Mouse (Mus musculus) E14TG2a.4 (cell line): ENCODE results near the gene Dlec1.

Experiments
- CTCF ChIP-seq: conservative IDR thresholded peaks from 2 replicates; pipeline ENCODE4 v1.5.1; 2014; ENCODE audit warnings: low read length
- NANOG ChIP-seq: IDR thresholded peaks from 2 replicates; pipeline ENCODE4 v1.6.1; 2014; ENCODE audit warnings: borderline replicate concordance, low read length, mixed read lengths
- POU5F1 ChIP-seq: IDR thresholded peaks from 2 replicates; pipeline ENCODE4 v1.6.1; 2014; ENCODE audit warnings: low read length, borderline replicate concordance

DNA sequence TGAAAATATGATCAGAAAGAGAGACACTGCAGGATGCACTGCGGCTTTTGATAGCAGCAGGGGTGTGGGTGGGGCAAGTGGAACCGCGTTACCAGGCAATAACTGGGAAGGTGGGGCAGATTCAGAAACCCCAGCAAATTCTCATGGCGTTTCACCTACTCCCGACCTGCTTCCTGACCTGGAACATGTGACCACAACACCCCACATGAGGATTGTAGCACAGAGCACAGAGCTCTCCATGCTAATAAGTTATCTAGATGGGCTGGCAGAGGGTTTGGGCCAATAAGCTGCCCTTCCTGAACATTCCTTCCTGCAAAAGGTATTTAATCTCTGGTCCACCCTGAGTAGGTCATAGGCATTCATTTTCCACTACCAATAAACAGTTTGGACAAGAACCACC lies 28.4 kb downstream of the Dlec1 start:
- TF ChIP-seq CTCF, result no peak
- TF ChIP-seq POU5F1, result no peak
- TF ChIP-seq NANOG, result no peak
